Mouse (Mus musculus) gastrocnemius, adult 2 months (tissue): Measurements from ENCODE around the gene Adgrd1. TPM values are rescaled to one million over a fixed set of nuclear protein-coding genes. Genes with fewer than 3 reads are reported as not detected.
A peak's percentile ranks its signal among the peaks of the same experiment; 100 is the strongest.

Experiments
- DNase-seq: peaks from one replicate; pipeline ENCODE4 v3.0.0; 2022
- H3K27ac ChIP-seq: fragments of 200-600 bp; 2 replicates; pipeline ENCODE4 v1.8.1; 2022; ENCODE audit warnings: mild to moderate bottlenecking
- H3K4me3 ChIP-seq: fragments of 200-600 bp; 2 replicates; pipeline ENCODE4 v1.8.1; 2022; ENCODE audit warnings: mild to moderate bottlenecking, moderate library complexity
- CTCF ChIP-seq: fragments of 200-600 bp; IDR thresholded peaks from 2 replicates; pipeline ENCODE4 v1.8.1; 2022; ENCODE audit warnings: antibody characterized with exemption, mild to moderate bottlenecking, moderate library complexity
- intact Hi-C: fragments of 180-260 bp; cut with DNase I; formaldehyde crosslinking; loops from one replicate; pipeline ENCODE4 v1.15.1; 2025
- total RNA-seq, 2 experiments: library from RNA; stranded (reverse); gene quantifications; 2 replicates each; pipeline ENCODE4 v1.2.3; 2021

Gene Adgrd1
- total RNA-seq, 2 experiments from 2014 or later, result 5.6 to 6.0 TPM

GRCm38 (mm10) chr5:129066541-129067230 is 29.9 kb upstream of the Adgrd1 start:
- Histone ChIP-seq H3K27ac (peak overlapping the region; percentile 79), H3K4me3 (no peak overlapping the region)
- DNase-seq, result peak; percentile 54
- no peak for TF ChIP-seq CTCF
- intact Hi-C loops, result loop anchor here (10.0 kb wide), 1 partner anchor 108 kb away; no protein-coding TSS in a partner anchor

GRCm38 (mm10) chr5:129067231-129067834 is 29.2 kb upstream of the Adgrd1 start:
- TF ChIP-seq CTCF, result no peak
- Histone ChIP-seq H3K27ac (peak overlapping the region; percentile 79), H3K4me3 (no peak overlapping the region)
- intact Hi-C loops, result loop anchor here (10.0 kb wide), 1 partner anchor 107 kb away; no protein-coding TSS in a partner anchor
- DNase-seq, result peak; percentile 52

GRCm38 (mm10) chr5:129071761-129072280 is 24.7 kb upstream of the Adgrd1 start:
- DNase-seq, result no peak

DNA sequence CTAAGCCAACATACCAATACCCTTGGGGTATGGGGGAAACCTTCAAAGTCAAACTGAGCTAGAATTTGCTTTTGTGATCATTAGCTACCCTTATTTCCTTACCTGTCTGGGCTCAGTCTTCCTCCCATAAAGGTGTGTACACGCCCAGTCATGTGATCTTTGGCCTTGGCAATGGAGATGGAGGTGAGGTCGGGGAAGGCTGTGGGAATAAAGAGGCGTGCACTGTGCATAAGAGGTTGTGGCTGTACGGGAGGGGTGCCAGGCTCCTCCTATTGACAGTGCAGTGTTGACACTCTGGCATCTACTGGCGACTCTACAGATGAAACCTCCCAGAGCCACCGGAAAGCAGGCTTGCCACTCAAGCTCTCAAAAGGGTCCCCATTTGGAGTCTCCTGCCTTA is 23.1 kb upstream of the Adgrd1 start:
- no peak for DNase-seq
- Histone ChIP-seq H3K27ac (no peak overlapping the region), H3K4me3 (no peak overlapping the region)
- intact Hi-C loops, result no loop called here
- TF ChIP-seq CTCF, result no peak

More at GRCm38 (mm10) chr5:129071761-129072280, 24.7 kb upstream of the Adgrd1 start:
- Histone ChIP-seq H3K27ac (no peak overlapping the region), H3K4me3 (no peak overlapping the region)
- intact Hi-C loops, result no loop called here
- TF ChIP-seq CTCF, result no peak

GRCm38 (mm10) chr5:129076098-129076497 is 20.5 kb upstream of the Adgrd1 start:
- intact Hi-C loops, result no loop called here
- no peak for TF ChIP-seq CTCF
- H3K4me3 ChIP-seq, result no peak overlapping the region

DNA sequence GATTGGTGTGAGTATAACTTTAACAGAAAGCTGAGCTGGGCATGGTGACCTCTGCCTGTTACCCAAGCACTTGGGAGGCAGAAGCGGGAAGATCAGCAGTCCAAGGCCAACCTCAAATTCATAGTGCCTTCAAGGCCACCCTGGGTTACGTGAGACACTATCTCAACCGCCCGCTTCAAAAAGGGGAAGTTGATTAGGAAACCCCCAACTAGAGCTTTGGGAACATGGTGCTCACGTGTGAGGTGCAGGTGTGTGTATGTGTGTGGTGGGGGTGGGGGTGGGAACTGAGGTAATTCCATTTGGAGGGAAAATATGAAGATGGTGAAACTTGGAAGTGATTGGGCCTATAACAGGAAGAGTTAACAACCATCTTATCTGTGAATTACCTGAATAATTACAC is 19.3 kb upstream of the Adgrd1 start:
- DNase-seq, result no peak
- intact Hi-C loops, result no loop called here
- no peak for TF ChIP-seq CTCF
- Histone ChIP-seq H3K4me3 (no peak overlapping the region), H3K27ac (no peak overlapping the region)

More at GRCm38 (mm10) chr5:129076098-129076497, 20.5 kb upstream of the Adgrd1 start:
- DNase-seq, result no peak
- no peak overlapping the region for H3K27ac ChIP-seq

DNA sequence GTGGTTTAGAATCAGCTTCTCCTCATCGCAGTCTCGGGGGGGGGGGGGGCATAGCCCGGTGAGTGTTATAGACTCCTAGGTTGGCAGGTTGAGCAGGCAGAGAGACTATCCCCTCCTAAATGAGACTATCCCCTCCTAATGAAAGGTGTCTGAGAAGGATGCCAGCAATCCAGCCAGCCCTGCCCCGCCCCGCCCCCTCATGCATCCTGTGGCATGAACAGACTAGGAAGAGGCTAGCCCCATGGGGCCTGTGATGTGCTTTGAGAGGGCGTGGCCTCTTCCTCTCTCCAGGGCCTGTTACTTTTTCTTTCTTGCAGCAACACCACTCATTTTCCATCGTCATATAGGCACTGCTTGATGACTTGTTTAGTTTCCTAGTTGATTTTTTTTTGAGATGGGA is 15.0 kb upstream of the Adgrd1 start:
- intact Hi-C loops, result no loop called here
- no peak for TF ChIP-seq CTCF
- DNase-seq, result no peak
- Histone ChIP-seq H3K4me3 (no peak overlapping the region), H3K27ac (no peak overlapping the region)

DNA sequence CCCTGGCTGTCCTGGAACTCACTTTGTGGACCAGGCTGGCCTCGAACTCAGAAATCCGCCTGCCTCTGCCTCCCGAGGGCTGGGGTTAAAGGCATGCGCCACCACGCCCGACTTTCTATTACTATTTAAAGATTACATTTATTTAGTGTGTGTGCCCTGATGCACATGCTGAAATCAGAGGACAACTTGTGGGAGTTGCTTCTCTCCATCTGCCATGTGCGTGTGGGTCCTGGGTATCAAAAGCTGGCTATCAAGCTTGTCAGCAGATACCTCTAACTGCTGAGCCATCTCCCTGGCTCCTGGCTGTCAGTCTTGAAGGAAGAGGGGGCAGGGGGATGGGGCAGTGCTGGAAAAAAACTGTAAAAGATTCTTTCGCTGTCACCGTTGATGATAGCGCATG is 11.4 kb upstream of the Adgrd1 start:
- DNase-seq, result no peak
- intact Hi-C loops, result no loop called here
- TF ChIP-seq CTCF, result no peak
- H3K4me3 ChIP-seq, result no peak overlapping the region
- no peak overlapping the region for H3K27ac ChIP-seq

DNA sequence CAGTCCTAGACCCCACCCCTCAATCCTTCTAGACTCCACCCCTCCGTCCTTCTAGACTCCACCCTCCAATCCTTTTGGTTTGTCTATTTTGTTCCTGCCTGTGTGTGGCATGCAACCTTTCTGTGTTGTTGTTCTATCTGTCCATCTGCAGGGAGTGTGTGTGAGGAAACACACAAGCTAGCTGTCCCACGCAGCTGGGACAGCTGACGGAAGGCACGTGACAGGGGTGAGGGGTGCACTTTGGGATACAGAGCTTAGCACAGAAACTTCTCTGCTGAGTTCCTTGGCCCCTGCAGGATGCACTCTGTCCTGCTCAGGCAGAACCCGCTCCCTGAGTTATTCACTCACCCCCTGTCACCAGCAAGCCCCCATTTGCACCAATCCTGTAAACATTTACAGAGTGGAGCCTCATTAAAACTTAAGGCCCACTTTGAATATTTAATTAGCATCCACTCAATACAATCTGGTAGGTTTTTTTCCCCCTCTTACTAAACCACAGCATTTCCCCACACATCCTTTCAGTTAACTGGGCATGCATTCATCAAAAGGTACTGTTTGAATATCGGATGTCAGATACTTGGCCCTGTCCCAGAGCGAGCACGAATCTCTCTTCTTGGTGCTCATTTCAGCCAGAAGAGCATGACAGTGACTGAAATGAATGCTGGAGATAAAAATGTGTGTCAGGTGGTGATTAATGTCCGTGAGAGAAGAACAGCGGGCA is 4.0 kb upstream of the Adgrd1 start:
- intact Hi-C loops, result no loop called here
- Histone ChIP-seq H3K27ac (no peak overlapping the region), H3K4me3 (no peak overlapping the region)
- no peak for TF ChIP-seq CTCF
- DNase-seq, result no peak

DNA sequence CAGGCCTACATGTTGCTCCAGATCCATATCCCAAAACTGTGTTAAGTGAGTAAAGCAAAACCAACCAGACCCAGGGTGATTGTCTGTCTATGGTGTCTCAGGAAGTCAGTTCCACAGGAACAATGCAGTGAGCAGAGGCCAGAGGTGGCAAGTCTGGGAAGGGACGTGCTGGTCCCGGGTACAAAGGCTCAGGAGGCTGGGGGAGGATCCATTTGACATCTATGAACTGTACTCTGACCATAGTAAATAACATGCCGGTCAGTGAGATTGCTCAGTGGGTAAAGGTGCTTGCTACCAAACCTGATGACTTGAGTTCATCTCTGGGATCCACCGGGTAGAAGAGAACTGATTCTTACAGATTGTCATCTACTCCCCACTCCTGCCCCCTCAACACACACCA is 3.4 kb upstream of the Adgrd1 start:
- H3K4me3 ChIP-seq, result no peak overlapping the region
- TF ChIP-seq CTCF, result no peak
- intact Hi-C loops, result no loop called here
- DNase-seq, result no peak
- no peak overlapping the region for H3K27ac ChIP-seq

- Histone ChIP-seq H3K27ac (no peak overlapping the region), H3K4me3 (no peak overlapping the region)
- DNase-seq, result no peak
- no peak for TF ChIP-seq CTCF
- intact Hi-C loops, result no loop called here
Measured at GRCm38 (mm10) chr5:129094236-129094635, 2.3 kb upstream of the Adgrd1 start.

- no peak overlapping the region for H3K27ac ChIP-seq
- no peak overlapping the region; the same call in 1 of the 2 replicates for H3K4me3 ChIP-seq
- DNase-seq, result no peak
- intact Hi-C loops, result no loop called here
- TF ChIP-seq CTCF, result no peak
Measured at GRCm38 (mm10) chr5:129104043-129104442, 7.5 kb downstream of the Adgrd1 start.

GRCm38 (mm10) chr5:129111729-129112128 is 15.2 kb downstream of the Adgrd1 start:
- intact Hi-C loops, result no loop called here
- Histone ChIP-seq H3K27ac (no peak overlapping the region), H3K4me3 (no peak overlapping the region)
- no peak for DNase-seq
- no peak for TF ChIP-seq CTCF
